Mouse (Mus musculus): ENCODE data around the gene Diaph2. TPM values are rescaled to one million over a fixed set of nuclear protein-coding genes. Genes with fewer than 3 reads are reported as not detected.

Gene Diaph2
- polyA plus RNA-seq, 1 experiment, result 0.16 TPM

DNA sequence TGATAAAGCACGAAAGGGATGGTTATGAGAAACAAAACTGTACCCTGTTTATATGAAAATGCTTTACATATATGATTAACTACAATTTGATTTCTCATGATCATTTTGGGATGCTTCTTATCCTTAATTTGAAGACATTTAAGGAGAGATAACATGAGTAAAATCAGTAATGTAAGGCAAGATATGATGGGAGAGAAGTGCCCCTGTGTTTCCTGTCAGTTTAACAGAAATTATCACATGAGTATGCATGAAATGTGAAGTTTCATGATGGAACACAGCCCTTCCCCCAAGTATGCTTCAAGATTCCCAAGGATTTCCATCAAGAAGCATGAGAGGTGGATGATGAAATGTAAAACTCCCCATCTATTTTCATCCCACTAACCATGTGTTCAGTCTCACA, 485.6 kb downstream of the Diaph2 start:
- H3K4me1 ChIP-seq, result no peaks in the 10 kb centered on the region
- no peak overlapping the region for H3K4me3 ChIP-seq (replicated peaks)
- no peaks in the 10 kb centered on the region for H3K27me3 ChIP-seq (replicated peaks)
- H3K9me3 ChIP-seq, result no peaks in the 10 kb centered on the region
- TF ChIP-seq GATA1 (IDR thresholded peaks at IDR 0.05; ENCODE audit: borderline replicate concordance, low read length) (no peak), FLI1 (IDR thresholded peaks at IDR 0.05; ENCODE audit: low read length) (no peak)
- no peaks in the 10 kb centered on the region for H3K36me3 ChIP-seq (replicated peaks; ENCODE audit: low read length)

GRCm38 (mm10) chrX:130246652-130247051, 497.1 kb downstream of the Diaph2 start:
- Histone ChIP-seq H3K36me3 (replicated peaks; ENCODE audit: low read length) (no peaks in the 10 kb centered on the region), H3K27me3 (replicated peaks) (no peaks in the 10 kb centered on the region), H3K9me3 (no peaks in the 10 kb centered on the region), H3K4me1 (peaks cover 5% of the 10 kb centered on the region; the same call in 1 of the 2 replicates), H3K4me3 (replicated peaks) (no peak overlapping the region)
- TF ChIP-seq FLI1 (IDR thresholded peaks at IDR 0.05; ENCODE audit: low read length), result no peak
- no peak for TF ChIP-seq GATA1 (IDR thresholded peaks at IDR 0.05; ENCODE audit: borderline replicate concordance, low read length)

DNA sequence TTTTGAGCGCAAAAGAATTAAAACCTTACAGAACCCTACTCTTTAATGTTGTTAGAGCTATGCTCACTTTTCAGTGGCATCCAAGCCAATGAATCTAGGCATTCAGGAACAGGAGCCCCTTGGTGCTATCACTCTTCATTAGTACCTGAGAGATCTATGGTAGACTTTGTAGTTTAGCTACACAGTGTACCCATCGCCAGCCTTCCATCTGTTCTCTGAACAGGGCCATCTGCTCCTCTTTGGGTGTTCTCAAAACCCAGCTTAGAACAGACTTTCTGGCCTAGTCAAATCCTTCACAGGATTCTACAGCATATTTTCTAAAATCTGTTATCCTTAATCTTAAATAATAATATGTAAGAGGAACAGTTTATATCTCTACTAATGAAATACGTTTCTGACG, 504.1 kb downstream of the Diaph2 start:
- H3K36me3 ChIP-seq (replicated peaks; ENCODE audit: low read length), result no peaks in the 10 kb centered on the region
- TF ChIP-seq FLI1 (IDR thresholded peaks at IDR 0.05; ENCODE audit: low read length), result no peak
- no peak for TF ChIP-seq GATA1 (IDR thresholded peaks at IDR 0.05; ENCODE audit: borderline replicate concordance, low read length)
- H3K27me3 ChIP-seq (replicated peaks), result no peaks in the 10 kb centered on the region
- no peaks in the 10 kb centered on the region for H3K9me3 ChIP-seq
- H3K4me1 ChIP-seq, result no peaks in the 10 kb centered on the region; the same call in 1 of the 2 replicates
- H3K4me3 ChIP-seq (replicated peaks), result no peak overlapping the region

- TF ChIP-seq FLI1 (IDR thresholded peaks at IDR 0.05; ENCODE audit: low read length) (no peak), GATA1 (IDR thresholded peaks at IDR 0.05; ENCODE audit: borderline replicate concordance, low read length) (no peak)
- H3K27me3 ChIP-seq (replicated peaks), result no peaks in the 10 kb centered on the region
- H3K4me1 ChIP-seq, result no peaks in the 10 kb centered on the region
- no peak overlapping the region for H3K4me3 ChIP-seq (replicated peaks)
- no peaks in the 10 kb centered on the region for H3K36me3 ChIP-seq (replicated peaks; ENCODE audit: low read length)
- no peaks in the 10 kb centered on the region for H3K9me3 ChIP-seq
Measured at GRCm38 (mm10) chrX:130265707-130266106, 516.2 kb downstream of the Diaph2 start.

GRCm38 (mm10) chrX:130279144-130279543, 529.6 kb downstream of the Diaph2 start:
- H3K4me3 ChIP-seq (replicated peaks), result no peak overlapping the region
- no peaks in the 10 kb centered on the region for H3K4me1 ChIP-seq
- peaks cover 5% of the 10 kb centered on the region; the same call in 1 of the 2 replicates for H3K9me3 ChIP-seq
- TF ChIP-seq FLI1 (IDR thresholded peaks at IDR 0.05; ENCODE audit: low read length), result no peak
- no peak for TF ChIP-seq GATA1 (IDR thresholded peaks at IDR 0.05; ENCODE audit: borderline replicate concordance, low read length)
- no peaks in the 10 kb centered on the region for H3K36me3 ChIP-seq (replicated peaks; ENCODE audit: low read length)
- no peaks in the 10 kb centered on the region for H3K27me3 ChIP-seq (replicated peaks)

DNA sequence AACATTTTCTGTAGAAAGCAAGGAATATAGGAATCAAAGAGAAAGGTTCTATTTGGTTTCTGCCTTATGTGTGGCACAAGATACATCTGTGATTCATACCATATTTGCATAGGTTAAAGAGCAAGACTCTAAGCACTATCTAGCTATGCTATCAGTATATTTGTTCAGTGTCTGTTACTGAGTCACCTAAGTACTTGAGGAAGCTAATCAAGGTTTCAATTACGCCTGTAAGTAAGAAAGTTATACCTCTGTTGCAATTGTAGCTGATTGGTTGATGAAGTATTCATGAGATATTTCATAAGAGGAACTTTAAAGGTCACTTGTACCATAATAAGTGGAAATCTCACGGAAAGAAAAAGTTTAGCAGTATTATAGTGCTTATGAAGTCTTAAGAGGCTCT, 531.9 kb downstream of the Diaph2 start:
- Histone ChIP-seq H3K9me3 (no peaks in the 10 kb centered on the region), H3K4me1 (no peaks in the 10 kb centered on the region), H3K36me3 (replicated peaks; ENCODE audit: low read length) (no peaks in the 10 kb centered on the region), H3K4me3 (replicated peaks) (no peak overlapping the region), H3K27me3 (replicated peaks) (no peaks in the 10 kb centered on the region)
- no peak for TF ChIP-seq GATA1 (IDR thresholded peaks at IDR 0.05; ENCODE audit: borderline replicate concordance, low read length)
- no peak for TF ChIP-seq FLI1 (IDR thresholded peaks at IDR 0.05; ENCODE audit: low read length)

- Histone ChIP-seq H3K36me3 (replicated peaks; ENCODE audit: low read length) (no peaks in the 10 kb centered on the region), H3K4me1 (no peaks in the 10 kb centered on the region), H3K4me3 (replicated peaks) (no peak overlapping the region), H3K27me3 (replicated peaks) (no peaks in the 10 kb centered on the region), H3K9me3 (no peaks in the 10 kb centered on the region)
- no peak for TF ChIP-seq GATA1 (IDR thresholded peaks at IDR 0.05; ENCODE audit: borderline replicate concordance, low read length)
- TF ChIP-seq FLI1 (IDR thresholded peaks at IDR 0.05; ENCODE audit: low read length), result no peak
Measured at GRCm38 (mm10) chrX:130287032-130287431, 537.5 kb downstream of the Diaph2 start.

DNA sequence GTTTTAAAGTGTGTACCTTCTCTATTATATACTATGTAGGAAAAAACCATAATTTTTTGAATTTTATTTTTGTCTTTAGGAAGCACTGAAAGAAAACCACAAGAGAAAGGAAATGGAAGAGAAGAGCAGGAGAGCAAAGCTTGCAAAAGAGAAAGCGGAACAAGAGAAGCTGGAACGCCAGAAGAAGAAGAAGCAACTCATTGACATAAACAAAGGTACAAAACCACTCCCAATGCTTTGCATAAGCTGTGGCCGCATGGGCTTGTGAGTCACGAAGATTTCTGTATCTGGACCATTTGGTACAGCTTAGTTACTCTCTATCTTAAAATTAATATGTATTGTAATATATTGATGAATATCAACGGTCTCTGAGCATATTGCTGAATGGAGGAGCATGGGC, 540.2 kb downstream of the Diaph2 start:
- H3K9me3 ChIP-seq, result no peaks in the 10 kb centered on the region
- H3K4me3 ChIP-seq (replicated peaks), result no peak overlapping the region
- no peaks in the 10 kb centered on the region for H3K36me3 ChIP-seq (replicated peaks; ENCODE audit: low read length)
- H3K27me3 ChIP-seq (replicated peaks), result no peaks in the 10 kb centered on the region
- H3K4me1 ChIP-seq, result no peaks in the 10 kb centered on the region
- TF ChIP-seq FLI1 (IDR thresholded peaks at IDR 0.05; ENCODE audit: low read length), result no peak
- TF ChIP-seq GATA1 (IDR thresholded peaks at IDR 0.05; ENCODE audit: borderline replicate concordance, low read length), result no peak

GRCm38 (mm10) chrX:130350808-130351435, 601.4 kb downstream of the Diaph2 start:
- no peak overlapping the region for H3K4me3 ChIP-seq (replicated peaks)
- no peak for TF ChIP-seq FLI1 (IDR thresholded peaks at IDR 0.05; ENCODE audit: low read length)
- no peak for TF ChIP-seq GATA1 (IDR thresholded peaks at IDR 0.05; ENCODE audit: borderline replicate concordance, low read length)
- H3K9me3 ChIP-seq, result no peaks in the 10 kb centered on the region
- no peaks in the 10 kb centered on the region for H3K4me1 ChIP-seq
- H3K27me3 ChIP-seq (replicated peaks), result no peaks in the 10 kb centered on the region
- no peaks in the 10 kb centered on the region for H3K36me3 ChIP-seq (replicated peaks; ENCODE audit: low read length)

- H3K9me3 ChIP-seq, result no peaks in the 10 kb centered on the region
- TF ChIP-seq FLI1 (IDR thresholded peaks at IDR 0.05; ENCODE audit: low read length) (no peak), GATA1 (IDR thresholded peaks at IDR 0.05; ENCODE audit: borderline replicate concordance, low read length) (no peak)
- no peaks in the 10 kb centered on the region for H3K4me1 ChIP-seq
- no peak overlapping the region for H3K4me3 ChIP-seq (replicated peaks)
- H3K27me3 ChIP-seq (replicated peaks), result no peaks in the 10 kb centered on the region
- no peaks in the 10 kb centered on the region for H3K36me3 ChIP-seq (replicated peaks; ENCODE audit: low read length)
Measured at GRCm38 (mm10) chrX:130351480-130351879, 601.9 kb downstream of the Diaph2 start.

All from megakaryocyte, embryonic 14.5 days (primary cell).